Mouse (Mus musculus): ENCODE results near the gene Ttc28.
"Not testable (repeated sequence)": the region's sequence is repeated elsewhere in the genome, so short reads cannot be mapped to it uniquely, and the experiment has no call there.

The Ttc28 gene

DNA sequence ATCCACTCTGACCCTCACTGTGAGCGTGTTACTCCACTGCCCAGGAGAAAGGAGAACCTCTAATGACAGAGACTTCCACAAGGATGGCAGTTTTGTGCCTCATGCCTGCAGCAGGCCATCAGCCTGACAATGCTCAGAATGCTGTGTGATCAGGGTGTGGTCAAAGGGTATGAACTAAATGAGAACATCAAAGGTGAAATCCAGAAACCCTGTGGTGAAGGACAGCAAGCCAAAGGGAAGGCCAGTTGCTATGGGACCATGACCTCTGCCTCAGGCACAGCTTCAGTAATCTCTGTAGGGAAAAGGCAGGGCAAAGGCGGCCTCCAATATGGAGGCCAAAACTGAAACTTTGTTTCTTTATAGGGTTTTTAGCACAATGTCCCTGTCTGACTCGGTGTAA is 372.5 kb downstream of the Ttc28 start:
- no peak for DNase-seq

DNA sequence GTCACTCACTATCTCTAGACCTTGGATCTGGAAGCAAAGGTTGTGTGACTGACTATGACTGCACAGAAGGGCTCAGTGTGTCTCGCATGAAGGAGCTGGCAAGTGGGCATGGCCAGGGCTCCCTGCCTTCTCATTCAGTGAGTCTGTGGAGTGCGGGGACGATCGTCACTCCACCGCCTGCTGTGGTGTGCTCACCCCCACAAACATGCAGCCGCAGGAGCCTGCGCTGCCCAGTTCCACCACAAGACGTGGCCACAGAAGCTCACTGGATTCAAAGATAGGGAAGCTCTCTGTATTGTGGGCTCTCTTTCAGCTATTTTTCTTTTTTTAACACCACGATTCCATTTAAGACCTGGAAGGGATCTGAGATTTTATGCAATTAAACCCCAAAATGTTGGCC is 374.8 kb downstream of the Ttc28 start:
- no peak for DNase-seq

DNA sequence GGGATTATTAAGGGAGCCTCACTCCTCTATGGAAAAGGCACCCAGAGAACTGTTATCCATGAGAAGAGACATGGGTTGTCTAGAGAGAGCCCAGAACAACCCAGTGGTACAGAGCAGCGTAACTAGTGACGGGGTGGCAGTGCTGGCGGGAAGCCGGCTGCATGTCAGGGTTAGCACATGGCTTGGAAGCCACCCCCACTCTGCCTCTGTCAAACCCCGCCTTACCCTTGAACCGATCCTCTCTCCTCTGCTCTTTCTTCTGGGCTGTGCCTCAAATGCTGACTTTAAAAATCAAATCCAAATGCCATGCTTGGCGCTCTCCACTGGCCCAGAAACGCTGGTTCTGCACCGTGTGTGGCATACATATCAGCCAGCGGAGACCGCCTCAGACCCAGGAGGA is 375.2 kb downstream of the Ttc28 start:
- DNase-seq, result peak in 1 of 2 experiments; percentile 41

DNA sequence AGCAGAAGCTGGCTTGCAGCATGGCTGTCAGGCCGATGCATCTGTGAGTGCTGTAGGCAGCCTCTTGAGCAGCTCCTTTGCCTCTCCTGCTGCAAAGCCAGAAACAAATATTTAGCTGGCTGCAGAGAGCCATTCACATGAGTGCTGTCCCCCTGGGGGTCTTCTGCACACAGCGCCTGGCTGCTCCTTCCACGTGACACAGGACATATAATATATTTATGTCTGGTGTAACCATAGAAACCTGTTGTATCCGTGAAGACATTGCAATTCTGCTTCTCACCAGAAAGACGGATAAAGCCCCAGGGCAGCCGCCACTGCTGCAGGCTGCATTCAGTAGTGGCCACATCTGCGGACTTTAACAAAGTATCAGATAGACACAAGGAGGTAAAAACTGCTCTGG is 376.6 kb downstream of the Ttc28 start:
- no peak for DNase-seq

DNA sequence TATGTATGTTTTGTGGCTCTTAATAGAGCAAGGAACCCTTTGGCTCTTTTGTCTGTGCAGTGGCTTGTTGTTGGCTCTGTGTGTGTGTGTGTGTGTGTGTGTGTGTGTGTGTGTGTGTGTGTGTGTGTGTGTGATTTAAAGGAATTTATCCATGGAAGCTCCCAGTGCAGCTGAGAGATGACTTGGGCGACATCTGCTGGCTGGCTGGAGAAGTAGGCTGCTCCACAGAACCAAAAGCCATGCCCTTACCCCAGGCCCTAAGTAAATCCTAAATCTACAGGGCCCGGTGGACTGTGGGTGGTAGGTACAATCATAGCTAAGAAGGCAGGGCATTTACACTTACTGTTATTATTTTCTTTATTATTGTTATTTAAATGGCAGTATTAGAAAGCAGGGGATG is 377.5 kb downstream of the Ttc28 start:
- DNase-seq, result peak; percentile 79 to 89

DNA sequence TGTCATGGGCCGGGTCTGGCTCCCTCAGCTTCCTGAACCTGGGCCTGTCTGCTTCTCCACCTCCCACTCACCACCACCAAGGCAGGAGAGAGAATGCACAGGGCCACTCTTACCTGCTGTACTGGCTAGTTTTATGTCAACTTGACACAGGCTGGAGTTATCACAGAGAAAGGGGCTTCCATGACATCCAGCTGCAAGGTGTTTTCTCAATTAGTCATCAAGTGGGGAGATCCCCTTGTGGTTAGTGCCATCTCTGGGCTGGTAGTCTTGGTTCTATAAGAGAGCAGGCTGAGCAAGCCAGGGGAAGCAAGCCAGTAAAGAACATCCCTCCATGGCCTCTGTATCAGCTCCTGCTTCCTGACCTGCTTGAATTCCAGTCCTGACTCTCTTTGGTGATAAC is 381.6 kb downstream of the Ttc28 start:
- not testable (repeated sequence) for DNase-seq

DNA sequence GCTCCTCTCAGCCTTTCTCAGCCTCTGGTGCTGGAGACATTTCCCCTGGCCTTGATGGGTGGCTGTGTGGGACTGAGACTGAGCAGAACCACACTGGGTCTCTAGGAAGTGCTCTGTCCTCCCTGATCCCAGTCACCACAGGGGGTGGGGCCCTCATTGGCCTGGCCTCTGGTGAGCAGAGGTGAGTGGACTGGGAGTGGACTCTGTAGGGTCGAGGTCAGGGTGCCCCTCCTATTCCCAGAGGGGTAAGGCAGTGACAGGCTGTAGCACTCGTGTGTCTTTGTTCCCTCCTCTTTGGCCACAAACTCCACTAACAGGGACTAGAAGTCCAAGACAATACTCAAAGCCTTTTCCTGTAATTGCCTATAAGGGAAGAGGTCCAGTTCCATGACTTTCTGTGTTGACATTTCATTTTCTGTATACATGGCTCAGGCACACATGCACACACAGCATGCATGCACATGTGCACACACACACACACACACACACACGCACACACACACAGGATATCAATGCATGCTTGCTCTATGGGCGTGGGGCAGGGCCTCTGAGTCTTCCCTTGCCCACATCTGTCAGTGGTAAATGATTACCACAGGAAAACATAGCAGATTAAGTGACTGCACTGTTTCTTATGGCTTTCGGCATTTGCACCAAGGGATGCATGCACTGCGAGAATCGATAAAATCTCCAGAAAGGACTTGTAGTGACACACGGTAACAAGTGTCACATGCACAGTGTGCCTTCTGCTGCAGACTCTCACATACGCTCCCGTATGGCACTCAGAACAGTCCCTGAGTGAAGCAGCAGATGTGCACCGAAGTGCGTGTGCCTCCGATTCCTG is 382.4 kb downstream of the Ttc28 start:
- no peak for DNase-seq

DNA sequence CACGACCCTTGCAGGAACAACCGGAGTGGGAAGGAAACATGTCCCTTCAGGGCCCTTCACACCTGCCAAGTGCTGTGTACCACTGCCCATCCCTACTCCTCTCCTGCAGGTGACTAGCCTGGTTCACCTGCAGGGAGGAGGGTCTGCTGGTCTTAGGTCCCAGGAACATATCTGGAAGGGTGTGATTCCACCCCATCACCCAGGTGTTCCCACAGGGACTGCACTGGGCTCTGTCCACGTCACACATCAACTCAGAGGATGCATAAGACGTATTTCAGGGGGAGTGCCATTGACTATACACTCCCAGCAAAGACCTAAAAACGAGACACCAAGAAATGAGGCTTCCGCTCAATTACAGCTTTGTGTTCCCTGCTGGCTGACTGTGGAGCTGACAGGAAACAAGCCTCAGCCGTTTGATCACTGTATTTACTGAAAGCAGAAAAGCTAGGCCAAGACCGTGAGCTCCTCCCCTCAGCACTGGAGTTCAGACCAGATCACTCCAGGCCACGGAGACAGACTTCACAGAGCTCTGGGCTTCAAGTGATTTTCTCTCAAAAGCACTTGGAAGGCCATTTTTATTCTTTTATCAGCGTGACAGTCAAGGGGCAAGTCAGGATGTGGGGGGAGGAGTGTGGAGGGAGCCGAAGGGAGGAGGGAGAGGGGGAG is 383.1 kb downstream of the Ttc28 start:
- DNase-seq, result no peak

DNA sequence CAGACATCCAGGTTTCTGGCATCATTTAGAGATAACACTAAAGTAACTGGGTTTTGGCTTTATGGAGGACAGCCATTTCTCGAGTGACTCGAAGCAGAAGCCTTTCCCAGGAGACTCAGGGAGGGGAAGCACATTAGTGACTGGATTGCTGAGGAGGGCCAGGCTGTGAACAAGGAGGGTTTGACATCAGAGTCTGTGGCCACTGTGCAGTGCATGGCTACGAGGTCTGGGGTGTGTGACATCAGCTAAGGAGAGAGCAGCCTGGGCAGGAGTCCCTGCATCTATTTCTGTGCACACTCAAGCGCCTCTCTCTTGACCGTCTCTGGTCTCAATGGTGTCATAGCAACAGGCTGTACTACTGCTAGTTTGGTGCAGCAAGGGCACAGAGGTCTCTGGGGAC is 383.8 kb downstream of the Ttc28 start:
- no peak for DNase-seq

DNA sequence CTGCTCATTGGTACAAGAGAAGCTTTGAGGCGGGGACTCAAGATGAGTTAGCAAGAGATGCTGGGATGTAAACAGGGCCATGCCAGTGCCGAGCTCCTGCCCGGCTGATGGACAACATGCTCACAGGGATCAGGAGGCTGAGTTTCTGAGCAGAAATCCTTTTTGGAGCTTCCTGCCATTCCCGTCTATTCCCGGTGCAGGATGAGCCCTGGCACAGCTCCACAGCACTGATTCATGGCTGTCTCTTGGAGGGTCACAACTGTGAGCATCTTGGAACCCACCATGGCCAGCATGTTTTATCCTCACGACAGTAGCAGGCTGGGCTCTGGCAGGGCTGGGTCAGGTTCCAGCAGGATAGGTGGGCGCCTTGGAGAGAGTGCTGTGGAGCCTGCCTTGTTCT is 384.9 kb downstream of the Ttc28 start:
- peak in 1 of 2 experiments; percentile 29 for DNase-seq

DNA sequence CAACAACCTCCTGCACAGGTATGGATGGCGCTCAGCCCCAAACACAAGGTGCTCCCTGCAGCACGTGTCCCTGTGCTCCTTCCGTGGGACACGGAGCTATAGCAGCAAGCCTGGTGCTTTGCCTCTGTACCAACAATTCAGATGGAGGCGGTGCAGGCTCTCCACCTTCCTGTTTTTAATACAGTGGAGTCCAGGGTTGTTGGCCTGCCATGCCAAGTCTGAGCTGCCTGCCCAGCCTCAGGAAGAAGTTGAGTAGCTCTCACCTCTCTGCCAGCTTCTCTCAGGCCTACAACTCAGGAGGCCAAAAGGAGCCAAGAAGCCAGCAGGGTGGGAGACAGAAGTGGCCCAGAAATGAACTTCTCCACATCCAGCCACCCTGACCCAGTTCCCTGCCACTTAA is 387.1 kb downstream of the Ttc28 start:
- no peak for DNase-seq

DNA sequence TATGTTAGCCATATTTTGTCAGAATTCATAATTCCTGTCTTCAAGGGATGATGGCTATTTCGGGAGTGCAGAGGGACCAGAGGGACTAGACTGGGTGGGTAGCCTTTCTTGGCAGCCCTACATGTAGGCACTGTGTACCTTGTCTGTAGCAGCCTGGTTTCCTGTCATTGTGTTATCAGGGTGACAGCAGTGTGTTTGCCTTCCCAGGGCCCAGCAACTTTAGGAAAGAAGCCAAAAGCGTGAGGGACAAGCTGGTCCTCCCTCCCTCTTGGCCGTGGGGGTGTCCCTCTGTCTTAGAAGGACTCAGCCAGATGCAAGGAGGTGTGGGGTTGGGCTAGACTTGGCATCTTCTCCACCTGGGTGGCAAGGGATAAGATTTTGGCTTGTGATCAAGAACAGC is 387.5 kb downstream of the Ttc28 start:
- no peak for DNase-seq

DNA sequence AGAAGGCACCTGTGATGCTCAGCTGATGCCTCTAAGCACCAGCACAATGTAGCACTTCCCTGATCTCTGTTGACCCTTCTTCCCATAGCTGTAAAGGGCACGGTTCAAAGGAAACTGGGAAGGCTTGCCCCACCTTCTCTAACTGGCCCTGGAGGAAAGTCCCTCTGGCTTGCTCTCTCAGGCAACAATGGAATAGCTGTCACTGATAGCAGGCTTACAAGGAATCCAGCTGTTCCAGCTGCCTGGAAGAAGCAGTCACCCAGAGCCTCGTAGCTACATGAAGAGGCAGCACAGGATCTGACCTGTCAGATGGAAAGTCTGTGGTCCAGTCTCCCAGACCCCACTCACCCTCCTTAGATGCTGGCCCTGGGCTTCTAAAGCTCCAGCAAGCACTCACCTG is 389.2 kb downstream of the Ttc28 start:
- DNase-seq, result no peak

DNA sequence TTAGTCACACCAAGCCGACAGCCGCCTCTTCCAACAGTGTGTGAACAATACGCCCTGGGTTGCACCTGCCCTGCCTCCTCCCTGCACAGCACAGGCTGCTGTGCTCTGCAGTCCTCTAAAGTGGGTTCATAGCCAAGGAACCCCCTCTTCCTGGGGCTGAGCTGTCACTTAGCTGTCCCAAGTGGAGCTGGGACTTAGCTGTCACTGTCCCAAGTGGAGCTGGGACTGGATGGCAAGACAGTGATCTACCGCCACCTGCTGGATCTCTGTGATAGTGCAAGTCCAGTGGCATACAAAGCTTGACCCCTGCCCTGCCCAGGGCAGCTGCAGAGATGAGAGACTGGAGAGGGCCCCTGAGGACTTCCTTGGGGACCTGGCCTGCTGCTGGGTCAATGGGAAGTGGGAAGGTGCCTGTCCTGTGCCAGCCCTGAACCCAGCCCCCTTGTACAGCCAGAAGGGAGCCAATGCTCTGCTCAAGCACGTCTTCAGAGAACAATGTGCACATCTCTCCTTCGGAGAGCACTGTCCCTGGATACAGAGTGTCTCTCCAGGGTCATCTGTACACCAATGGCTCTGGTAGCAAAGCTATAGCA is 390.1 kb downstream of the Ttc28 start:
- peak; percentile 86 to 90 for DNase-seq

DNA sequence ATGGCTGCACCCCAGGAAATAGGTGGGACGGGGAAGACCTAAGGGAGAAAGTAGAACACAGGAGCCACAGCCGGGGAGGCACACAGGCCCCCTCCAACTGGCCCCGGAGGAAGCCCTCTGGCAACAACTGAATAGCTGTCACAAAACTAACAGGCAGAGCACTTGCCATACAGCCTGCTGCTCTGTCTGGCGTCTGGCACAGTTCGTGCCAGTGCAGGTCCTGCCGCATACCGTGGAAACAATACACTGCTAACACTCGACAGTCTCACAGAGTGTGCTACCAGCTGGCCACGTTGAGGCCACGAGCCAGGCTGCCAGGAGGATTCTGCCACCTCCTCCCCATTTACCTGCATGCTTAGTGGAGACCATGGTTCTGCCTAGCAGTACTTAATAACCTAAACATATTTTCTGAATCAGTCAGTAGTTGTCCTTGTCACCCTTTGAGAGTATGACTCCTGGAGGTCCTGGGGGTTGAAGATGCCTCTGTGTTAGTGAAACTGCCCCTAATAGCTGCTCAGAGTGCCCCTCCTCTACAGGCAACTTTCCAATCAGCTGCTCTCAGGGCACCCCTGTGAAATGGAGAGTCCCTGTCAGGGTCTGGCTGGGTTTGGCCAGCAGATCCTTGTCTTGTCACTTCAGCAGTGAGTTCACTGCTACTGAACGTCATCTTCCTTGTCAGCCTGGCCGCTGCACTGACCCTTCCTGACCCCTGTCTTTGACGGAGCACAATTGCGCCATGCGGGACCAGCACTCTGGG is 390.8 kb downstream of the Ttc28 start:
- DNase-seq, result peak; percentile 43 to 66

DNA sequence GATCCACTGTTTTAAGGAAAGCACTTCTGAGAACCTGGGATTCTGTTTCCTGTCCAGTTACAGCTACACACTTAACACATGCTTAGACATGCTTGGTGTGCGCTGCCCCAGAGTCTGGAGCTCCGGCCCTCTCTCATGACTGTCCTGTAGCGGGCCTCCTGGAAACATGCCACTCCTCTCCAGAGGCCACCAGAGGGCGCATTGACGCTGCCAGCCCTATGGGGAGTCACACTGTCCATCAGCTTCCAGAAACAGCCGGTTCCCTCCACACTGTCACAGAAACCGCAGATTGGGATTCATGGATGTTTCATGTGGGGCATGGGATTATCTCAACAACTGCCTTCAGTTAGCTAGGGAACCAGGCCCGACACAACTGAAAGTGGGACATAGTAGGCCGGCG is 394.0 kb downstream of the Ttc28 start:
- DNase-seq, result peak; percentile 86 to 91

DNA sequence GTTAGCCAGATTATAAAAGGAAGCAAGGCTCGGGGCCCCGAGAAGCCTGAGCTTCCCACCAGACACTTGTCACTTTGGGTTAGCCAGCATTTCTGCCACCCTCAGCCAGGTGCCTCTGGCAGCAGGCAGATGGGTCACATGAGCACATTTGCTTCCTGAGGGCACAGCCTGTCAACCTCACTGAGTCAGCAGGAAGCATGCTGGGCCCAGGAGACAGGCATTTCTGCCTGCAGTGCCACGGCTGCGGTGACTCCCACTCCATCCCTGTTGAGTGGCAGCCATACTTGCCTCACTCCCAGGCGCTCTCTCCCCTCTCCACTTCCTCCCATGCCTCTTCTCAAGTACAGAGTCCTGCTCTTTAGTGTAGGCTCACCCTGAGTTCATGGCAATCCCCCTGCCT is 395.3 kb downstream of the Ttc28 start:
- DNase-seq, result peak; percentile 38 to 58

DNA sequence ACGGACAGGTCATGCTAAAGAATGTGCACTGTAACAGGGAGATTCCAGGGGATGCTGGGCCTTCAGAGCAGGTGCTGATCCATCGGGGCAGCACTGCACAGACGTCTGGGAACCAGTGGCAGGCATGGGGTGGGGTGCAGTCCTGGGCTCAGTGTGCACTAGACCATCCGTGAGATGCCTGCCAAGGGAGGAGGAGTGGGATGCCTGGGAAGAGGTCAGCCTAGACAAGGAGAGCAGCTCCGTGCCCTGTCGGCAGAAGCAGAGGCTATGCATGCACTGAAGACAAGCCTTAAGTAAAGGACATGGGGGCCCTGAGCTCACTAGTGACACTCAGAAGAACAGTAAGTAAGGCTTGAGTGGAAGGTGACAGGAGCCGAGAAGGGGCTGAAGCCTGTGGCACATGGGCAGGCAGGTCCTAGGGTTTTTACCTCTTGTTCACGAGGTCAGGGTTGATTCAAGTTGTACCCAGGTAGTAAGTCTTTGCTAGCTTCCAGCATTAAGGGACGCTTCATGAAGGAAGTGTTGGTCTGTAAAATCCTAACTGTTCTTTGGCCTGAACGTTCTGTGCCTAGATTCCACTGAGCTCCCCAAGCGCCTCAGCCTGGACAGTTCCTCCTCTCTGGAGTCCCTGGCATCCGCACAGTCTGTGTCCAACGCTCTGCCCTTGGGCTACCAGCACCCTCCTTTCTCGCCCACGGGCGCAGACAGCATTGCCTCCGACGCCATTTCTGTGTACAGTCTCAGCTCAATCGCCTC is 405.0 kb downstream of the Ttc28 start:
- DNase-seq, result no peak

DNA sequence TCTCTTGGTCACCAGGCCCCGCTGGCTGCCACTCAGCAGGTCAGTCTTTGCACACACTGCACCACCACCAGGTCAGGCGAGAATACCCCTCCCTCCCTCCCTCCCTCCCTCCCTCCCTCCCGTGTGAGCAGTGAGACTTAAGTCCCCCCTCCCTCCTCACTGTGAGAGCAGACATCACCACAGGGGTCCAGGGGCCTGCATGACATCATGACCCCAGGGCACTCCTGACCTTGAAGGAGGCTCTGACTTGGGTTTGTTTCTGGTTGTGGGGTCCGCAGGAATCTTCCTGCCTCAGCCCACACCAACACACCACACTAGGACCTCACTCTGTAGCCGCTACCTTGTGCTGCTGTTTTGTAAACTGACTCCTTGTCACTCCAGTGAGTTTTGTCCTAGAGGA is 408.0 kb downstream of the Ttc28 start:
- no peak for DNase-seq

DNA sequence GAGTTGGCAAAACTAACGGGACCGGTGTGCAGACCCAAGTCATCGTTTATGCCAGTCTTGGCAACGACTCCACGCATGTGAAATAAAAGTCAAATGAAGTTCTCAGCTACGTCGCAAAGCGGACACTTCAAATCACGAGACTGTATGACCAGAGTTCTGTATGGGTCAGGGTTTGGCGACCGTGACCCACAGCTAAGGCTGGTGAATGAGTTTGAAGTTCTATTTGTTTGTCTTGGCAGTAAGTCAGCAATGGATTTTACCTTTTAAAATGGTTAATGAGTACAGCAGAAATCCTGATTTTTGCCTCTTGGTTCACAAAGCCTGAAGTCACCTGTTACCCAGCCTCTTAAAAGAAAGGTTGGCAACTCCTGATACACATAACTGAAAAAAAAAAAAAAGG is 408.9 kb downstream of the Ttc28 start:
- DNase-seq, result no peak

DNA sequence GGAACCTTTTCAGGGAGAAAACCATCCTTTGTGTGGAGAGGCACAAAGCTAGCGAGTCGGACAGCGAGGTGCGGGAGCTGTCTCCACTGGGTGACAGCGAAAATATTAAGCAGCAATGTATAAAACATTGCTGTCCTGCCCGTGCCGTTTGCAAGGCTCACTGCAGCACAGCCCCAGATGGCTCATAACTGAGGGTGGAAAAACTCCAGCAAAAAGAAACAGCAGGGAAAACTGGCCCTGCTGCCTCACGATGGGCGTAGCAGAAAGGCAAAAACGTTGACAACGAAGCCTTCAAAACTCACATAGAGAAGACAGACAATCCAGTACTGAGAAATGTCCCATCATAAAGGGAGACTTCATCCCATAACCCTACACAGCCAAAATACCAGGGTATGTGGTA is 410.5 kb downstream of the Ttc28 start:
- DNase-seq, result no peak

DNA sequence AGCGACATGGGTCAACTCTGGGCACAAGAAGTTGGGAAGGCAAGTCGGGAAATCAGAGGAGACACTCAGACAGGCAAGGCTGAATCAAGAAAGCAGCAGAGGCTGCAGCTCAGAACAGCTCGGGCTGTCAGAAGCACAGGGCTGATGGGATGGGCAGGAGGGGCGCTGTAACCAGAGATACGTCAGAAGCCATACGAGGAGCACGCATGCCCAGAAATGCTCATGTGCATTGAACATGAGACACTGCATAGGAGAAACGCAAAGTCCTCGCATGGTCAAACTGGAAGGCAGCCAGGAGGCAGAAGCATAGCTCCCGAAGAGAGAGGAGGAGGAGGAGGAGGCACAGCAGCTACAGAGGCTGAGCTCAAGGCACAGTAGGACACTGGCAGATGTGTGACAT is 412.0 kb downstream of the Ttc28 start:
- no peak for DNase-seq

DNA sequence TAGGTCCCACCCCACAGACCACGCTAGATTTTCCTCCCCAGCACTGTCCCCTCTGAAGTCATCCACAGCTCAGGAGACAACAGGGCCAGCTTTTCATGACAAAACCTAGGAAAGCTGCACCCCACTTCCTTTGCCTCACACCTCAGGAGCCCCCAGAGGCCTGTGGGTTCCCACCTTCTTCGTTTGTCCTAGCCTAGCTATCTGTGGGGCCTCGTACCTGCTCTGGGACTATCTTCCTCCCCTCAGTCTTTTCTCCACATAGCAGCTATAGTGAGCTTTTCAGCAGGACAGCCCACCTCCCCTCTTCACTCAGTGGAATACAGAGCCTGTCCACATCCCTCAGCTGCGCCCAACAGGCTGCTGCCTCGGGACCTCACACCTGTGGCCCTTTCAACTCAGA is 418.2 kb downstream of the Ttc28 start:
- no peak for DNase-seq
